Mouse (Mus musculus) testis, postnatal 14 days (tissue): ENCODE data around the gene Brca1.
"Not testable (repeated sequence)": the region's sequence is repeated elsewhere in the genome, so short reads cannot be mapped to it uniquely, and the experiment has no call there.

Source experiments
- DNase-seq: peaks from one replicate; pipeline ENCODE4 v3.0.0; 2021; ENCODE audit warnings: low spot score

Brca1 gene

GRCm38 (mm10) chr11:101551751-101552475, at the start of gene Brca1, which contains the start of gene Nbr1:
TSS of gene Brca1 (minus strand) at chr11:101551955.
TSS of gene Nbr1 (plus strand) at chr11:101552149.
- DNase-seq, result peak; percentile 93

- DNase-seq, result no peak
Measured at GRCm38 (mm10) chr11:101599156-101599555, 47.4 kb upstream of the Brca1 start, which contains the start of gene Gm11634. TSS of gene Gm11634 (minus strand) at chr11:101599256.

GRCm38 (mm10) chr11:101589989-101590624, 38.4 kb upstream of the Brca1 start:
- DNase-seq, result no peak

GRCm38 (mm10) chr11:101589444-101589843, 37.7 kb upstream of the Brca1 start:
- DNase-seq, result no peak

GRCm38 (mm10) chr11:101588868-101589267, 37.1 kb upstream of the Brca1 start:
- no peak for DNase-seq

- no peak for DNase-seq
Measured at GRCm38 (mm10) chr11:101587676-101588075, 35.9 kb upstream of the Brca1 start.

GRCm38 (mm10) chr11:101585805-101586204, 34.0 kb upstream of the Brca1 start:
- no peak for DNase-seq

- not testable (repeated sequence) for DNase-seq
Measured at GRCm38 (mm10) chr11:101585031-101585430, 33.3 kb upstream of the Brca1 start.

- no peak for DNase-seq
Measured at GRCm38 (mm10) chr11:101583205-101583604, 31.4 kb upstream of the Brca1 start.

GRCm38 (mm10) chr11:101582054-101583035, 30.6 kb upstream of the Brca1 start, which contains the start of gene Tmem106a:
TSS of gene Tmem106a (plus strand) at chr11:101582242.
- peak; percentile 67 for DNase-seq

GRCm38 (mm10) chr11:101581081-101581764, 29.5 kb upstream of the Brca1 start:
- no peak for DNase-seq

- DNase-seq, result no peak
Measured at GRCm38 (mm10) chr11:101576116-101576515, 24.4 kb upstream of the Brca1 start.

GRCm38 (mm10) chr11:101568421-101568820, 16.7 kb upstream of the Brca1 start:
- no peak for DNase-seq

GRCm38 (mm10) chr11:101562391-101562790, 10.6 kb upstream of the Brca1 start:
- DNase-seq, result no peak

- no peak for DNase-seq
Measured at GRCm38 (mm10) chr11:101556954-101557353, 5.2 kb upstream of the Brca1 start.

GRCm38 (mm10) chr11:101556541-101556940, 4.8 kb upstream of the Brca1 start:
- DNase-seq, result no peak

- DNase-seq, result no peak
Measured at GRCm38 (mm10) chr11:101553354-101553930, 1.7 kb upstream of the Brca1 start.

- DNase-seq, result peak; percentile 98
Measured at GRCm38 (mm10) chr11:101552476-101553300, 933 bp upstream of the Brca1 start.

- DNase-seq, result no peak
Measured at GRCm38 (mm10) chr11:101548526-101548925, 3.2 kb downstream of the Brca1 start.

GRCm38 (mm10) chr11:101544132-101544531, 7.6 kb downstream of the Brca1 start:
- no peak for DNase-seq
